Mouse (Mus musculus): ENCODE results near the gene Tap1. TPM values are rescaled to one million over a fixed set of nuclear protein-coding genes. Genes with fewer than 3 reads are reported as not detected.
"Not testable (repeated sequence)": the region's sequence is repeated elsewhere in the genome, so short reads cannot be mapped to it uniquely, and the experiment has no call there.

Tap1 gene
- polyA plus RNA-seq, 1 experiment from 2014 or later: 1.8 TPM

DNA sequence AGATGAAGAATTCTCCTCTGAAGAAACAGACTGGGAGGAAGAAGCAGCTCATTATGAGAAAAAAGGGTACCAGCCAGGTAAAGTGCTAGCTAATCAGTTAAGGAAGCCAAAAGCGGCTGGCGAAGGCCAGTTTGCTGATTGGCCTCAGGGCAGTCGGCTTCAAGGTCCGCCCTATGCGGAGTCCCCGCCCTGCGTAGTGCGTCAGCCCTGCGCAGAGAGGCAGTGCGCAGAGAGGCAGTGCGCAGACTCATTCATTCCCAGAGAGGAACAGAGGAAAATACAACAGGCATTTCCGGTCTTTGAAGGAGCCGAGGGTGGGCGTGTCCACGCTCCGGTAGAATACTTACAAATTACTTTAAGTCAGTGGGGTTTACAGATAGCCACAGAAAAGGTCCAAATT is 33.0 kb downstream of the Tap1 start:
- H3K9ac ChIP-seq (ENCODE audit: low read depth, low read length); H3K36me3 ChIP-seq (ENCODE audit: control insufficient read depth, insufficient read depth, low read length); ATAC-seq (replicated peaks; ENCODE audit: low FRiP score); H3K4me2 ChIP-seq; H3K27ac ChIP-seq (ENCODE audit: low read depth, low read length); H3K4me1 ChIP-seq (replicated peaks; ENCODE audit: control insufficient read depth, insufficient read depth, low read length); H3K9me3 ChIP-seq (ENCODE audit: control insufficient read depth, low read length); H3K27me3 ChIP-seq (replicated peaks; ENCODE audit: control insufficient read depth, insufficient read depth, low read length); H3K4me3 ChIP-seq (ENCODE audit: low read depth, low read length); DNase-seq (ENCODE audit: low spot score): not testable (repeated sequence)
- no CpG with 5 or more reads among the region's 16 CpGs for WGBS

DNA sequence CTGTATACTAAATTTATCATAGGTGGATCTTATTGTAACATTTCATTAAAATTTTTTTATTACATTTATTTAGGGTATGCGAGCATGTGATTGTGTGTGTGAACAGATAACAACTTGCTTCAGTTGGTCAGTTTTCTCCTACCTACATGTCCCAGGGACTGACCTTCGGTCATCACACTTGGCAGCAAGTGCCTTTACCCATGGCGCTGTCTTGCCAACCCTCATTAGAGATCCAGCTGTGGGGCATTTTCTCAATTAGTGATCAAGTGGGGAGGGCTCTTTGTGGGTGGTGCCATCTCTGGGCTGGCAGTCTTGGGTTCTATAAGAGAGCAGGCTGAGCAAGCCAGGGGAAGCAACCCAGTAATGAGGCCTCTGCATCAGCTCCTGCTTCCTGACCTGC is 37.5 kb downstream of the Tap1 start:
- Histone ChIP-seq H3K36me3 (ENCODE audit: control insufficient read depth, insufficient read depth, low read length) (no peaks in the 10 kb centered on the region), H3K4me2 (no peak overlapping the region), H3K9ac (ENCODE audit: low read depth, low read length) (no peak overlapping the region), H3K9me3 (ENCODE audit: control insufficient read depth, low read length) (peaks cover 3% of the 10 kb centered on the region; the same call in 1 of the 2 replicates), H3K4me1 (replicated peaks; ENCODE audit: control insufficient read depth, insufficient read depth, low read length) (no peaks in the 10 kb centered on the region), H3K4me3 (ENCODE audit: low read depth, low read length) (no peak overlapping the region), H3K27me3 (replicated peaks; ENCODE audit: control insufficient read depth, insufficient read depth, low read length) (no peaks in the 10 kb centered on the region), H3K27ac (ENCODE audit: low read depth, low read length) (no peak overlapping the region)
- DNase-seq (ENCODE audit: low spot score): no peak
- ATAC-seq (replicated peaks; ENCODE audit: low FRiP score): no peak
- 85% methylated on average over 3 of the region's 3 CpGs for WGBS

DNA sequence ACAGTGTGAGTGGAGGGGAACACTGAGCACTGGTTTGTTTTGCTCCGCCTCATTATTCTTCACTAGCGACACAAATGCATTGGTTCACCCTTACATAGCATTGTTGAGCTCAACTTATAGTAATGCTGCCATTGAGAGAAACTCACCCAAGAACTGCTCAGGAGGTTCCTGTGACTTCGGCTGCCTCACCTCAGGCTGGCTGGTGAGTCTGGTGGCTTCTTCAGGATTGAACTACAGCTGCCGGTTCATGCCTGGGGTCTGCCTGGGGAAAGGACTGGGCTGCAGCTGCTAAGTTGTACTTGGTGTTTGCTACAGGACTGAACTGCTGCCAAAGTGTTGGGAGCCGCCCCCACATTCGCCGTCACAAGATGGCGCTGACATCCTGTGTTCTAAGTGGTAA is 38.1 kb downstream of the Tap1 start:
- ATAC-seq (replicated peaks; ENCODE audit: low FRiP score): no peak
- no peaks in the 10 kb centered on the region for H3K4me1 ChIP-seq (replicated peaks; ENCODE audit: control insufficient read depth, insufficient read depth, low read length)
- H3K4me3 ChIP-seq (ENCODE audit: low read depth, low read length): no peak overlapping the region
- H3K36me3 ChIP-seq (ENCODE audit: control insufficient read depth, insufficient read depth, low read length): no peaks in the 10 kb centered on the region
- H3K9me3 ChIP-seq (ENCODE audit: control insufficient read depth, low read length): peaks cover 3% of the 10 kb centered on the region; the same call in 1 of the 2 replicates
- H3K4me2 ChIP-seq: no peak overlapping the region
- WGBS: 92% methylated on average over 8 of the region's 8 CpGs
- no peak overlapping the region for H3K9ac ChIP-seq (ENCODE audit: low read depth, low read length)
- H3K27me3 ChIP-seq (replicated peaks; ENCODE audit: control insufficient read depth, insufficient read depth, low read length): no peaks in the 10 kb centered on the region
- H3K27ac ChIP-seq (ENCODE audit: low read depth, low read length): no peak overlapping the region
- no peak for DNase-seq (ENCODE audit: low spot score)

DNA sequence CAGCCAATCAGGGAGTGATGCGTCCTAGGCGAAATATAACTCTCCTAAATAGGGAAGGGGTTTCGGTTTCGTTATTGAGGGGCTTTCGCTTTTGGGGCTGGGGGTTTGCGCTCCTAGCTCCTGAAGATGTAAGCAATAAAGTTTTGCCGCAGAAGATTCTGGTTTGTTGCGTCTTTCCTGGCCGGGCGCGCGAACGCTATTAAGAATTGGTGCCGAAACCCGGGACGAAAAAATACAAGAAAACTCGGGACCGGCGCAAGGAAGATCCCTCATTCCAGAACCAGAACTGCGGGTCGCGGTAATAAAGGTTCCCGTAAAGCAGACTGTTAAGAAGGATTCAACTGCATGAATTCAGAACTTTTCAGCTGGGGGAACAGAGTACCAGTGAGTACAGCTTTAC is 38.6 kb downstream of the Tap1 start:
- not testable (repeated sequence) for H3K4me3 ChIP-seq (ENCODE audit: low read depth, low read length); H3K4me2 ChIP-seq; H3K36me3 ChIP-seq (ENCODE audit: control insufficient read depth, insufficient read depth, low read length); H3K9ac ChIP-seq (ENCODE audit: low read depth, low read length); H3K27ac ChIP-seq (ENCODE audit: low read depth, low read length); H3K4me1 ChIP-seq (replicated peaks; ENCODE audit: control insufficient read depth, insufficient read depth, low read length); DNase-seq (ENCODE audit: low spot score); H3K27me3 ChIP-seq (replicated peaks; ENCODE audit: control insufficient read depth, insufficient read depth, low read length); ATAC-seq (replicated peaks; ENCODE audit: low FRiP score); H3K9me3 ChIP-seq (ENCODE audit: control insufficient read depth, low read length)
- 97% methylated on average over 13 of the region's 23 CpGs for WGBS

DNA sequence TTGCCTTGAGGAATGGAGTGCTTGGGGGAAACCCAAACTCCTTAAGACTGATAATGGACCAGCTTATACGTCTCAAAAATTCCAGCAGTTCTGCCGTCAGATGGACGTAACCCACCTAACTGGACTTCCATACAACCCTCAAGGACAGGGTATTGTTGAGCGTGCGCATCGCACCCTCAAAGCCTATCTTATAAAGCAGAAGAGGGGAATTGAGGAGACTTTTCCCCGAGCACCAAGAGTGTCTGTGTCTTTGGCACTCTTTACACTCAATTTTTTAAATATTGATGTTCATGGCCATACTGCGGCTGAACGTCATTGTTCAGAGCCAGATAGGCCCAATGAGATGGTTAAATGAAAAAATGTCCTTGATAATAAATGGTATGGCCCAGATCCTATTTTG is 43.6 kb downstream of the Tap1 start:
- not testable (repeated sequence) for DNase-seq (ENCODE audit: low spot score); H3K9ac ChIP-seq (ENCODE audit: low read depth, low read length); H3K4me2 ChIP-seq; H3K27ac ChIP-seq (ENCODE audit: low read depth, low read length); H3K4me3 ChIP-seq (ENCODE audit: low read depth, low read length); H3K27me3 ChIP-seq (replicated peaks; ENCODE audit: control insufficient read depth, insufficient read depth, low read length); H3K36me3 ChIP-seq (ENCODE audit: control insufficient read depth, insufficient read depth, low read length); ATAC-seq (replicated peaks; ENCODE audit: low FRiP score); H3K4me1 ChIP-seq (replicated peaks; ENCODE audit: control insufficient read depth, insufficient read depth, low read length); H3K9me3 ChIP-seq (ENCODE audit: control insufficient read depth, low read length)
- WGBS: 88% methylated on average over 6 of the region's 9 CpGs

DNA sequence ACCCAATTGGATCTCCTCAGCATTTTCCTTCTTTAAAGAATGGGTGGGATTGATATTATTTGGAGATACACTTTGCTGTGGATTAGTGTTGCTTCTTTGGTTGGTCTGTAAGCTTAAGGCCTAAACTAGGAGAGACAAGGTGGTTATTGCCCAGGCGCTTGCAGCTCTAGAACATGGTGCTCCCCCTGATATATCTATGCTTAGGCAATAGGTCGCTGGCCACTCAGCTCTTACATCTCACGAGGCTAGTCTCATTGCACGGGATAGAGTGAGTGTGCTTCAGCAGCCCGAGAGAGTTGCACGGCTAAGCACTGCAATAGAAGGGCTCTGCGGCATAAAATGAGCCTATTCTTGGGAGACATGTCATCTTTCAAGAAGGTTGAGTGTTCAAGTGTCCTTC is 44.7 kb downstream of the Tap1 start:
- not testable (repeated sequence) for H3K4me2 ChIP-seq; H3K4me3 ChIP-seq (ENCODE audit: low read depth, low read length); H3K27ac ChIP-seq (ENCODE audit: low read depth, low read length); DNase-seq (ENCODE audit: low spot score); H3K9me3 ChIP-seq (ENCODE audit: control insufficient read depth, low read length); ATAC-seq (replicated peaks; ENCODE audit: low FRiP score); H3K9ac ChIP-seq (ENCODE audit: low read depth, low read length); H3K36me3 ChIP-seq (ENCODE audit: control insufficient read depth, insufficient read depth, low read length); H3K4me1 ChIP-seq (replicated peaks; ENCODE audit: control insufficient read depth, insufficient read depth, low read length); H3K27me3 ChIP-seq (replicated peaks; ENCODE audit: control insufficient read depth, insufficient read depth, low read length)
- 89% methylated on average over 6 of the region's 7 CpGs for WGBS

DNA sequence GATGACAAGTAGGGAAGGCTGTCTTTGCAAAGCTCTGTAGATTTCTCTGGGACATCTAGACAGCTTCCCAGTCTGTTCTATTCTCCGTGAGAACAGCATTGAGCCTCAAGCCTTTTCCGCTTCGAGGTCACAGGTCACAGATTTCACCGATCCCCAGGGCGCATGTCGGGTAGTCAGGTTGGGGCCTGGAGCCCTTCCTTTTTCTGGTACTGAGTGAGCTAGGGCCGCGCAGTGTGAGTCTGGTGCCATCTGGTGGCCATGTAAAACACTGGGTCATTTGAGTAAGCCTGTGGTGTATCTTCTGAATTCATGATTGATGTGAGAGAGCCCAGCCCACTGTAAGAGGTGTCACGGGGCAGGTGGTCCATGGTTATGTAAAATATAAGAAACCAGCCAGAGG is 47.6 kb downstream of the Tap1 start:
- no peaks in the 10 kb centered on the region for H3K9me3 ChIP-seq (ENCODE audit: control insufficient read depth, low read length)
- ATAC-seq (replicated peaks; ENCODE audit: low FRiP score): no peak
- no peak overlapping the region for H3K4me3 ChIP-seq (ENCODE audit: low read depth, low read length)
- DNase-seq (ENCODE audit: low spot score): peak; percentile 48
- no peaks in the 10 kb centered on the region for H3K4me1 ChIP-seq (replicated peaks; ENCODE audit: control insufficient read depth, insufficient read depth, low read length)
- no peak overlapping the region for H3K4me2 ChIP-seq
- H3K36me3 ChIP-seq (ENCODE audit: control insufficient read depth, insufficient read depth, low read length): no peaks in the 10 kb centered on the region
- H3K27ac ChIP-seq (ENCODE audit: low read depth, low read length): no peak overlapping the region
- H3K27me3 ChIP-seq (replicated peaks; ENCODE audit: control insufficient read depth, insufficient read depth, low read length): no peaks in the 10 kb centered on the region
- no peak overlapping the region for H3K9ac ChIP-seq (ENCODE audit: low read depth, low read length)
- WGBS: 44% methylated on average over 9 of the region's 9 CpGs

DNA sequence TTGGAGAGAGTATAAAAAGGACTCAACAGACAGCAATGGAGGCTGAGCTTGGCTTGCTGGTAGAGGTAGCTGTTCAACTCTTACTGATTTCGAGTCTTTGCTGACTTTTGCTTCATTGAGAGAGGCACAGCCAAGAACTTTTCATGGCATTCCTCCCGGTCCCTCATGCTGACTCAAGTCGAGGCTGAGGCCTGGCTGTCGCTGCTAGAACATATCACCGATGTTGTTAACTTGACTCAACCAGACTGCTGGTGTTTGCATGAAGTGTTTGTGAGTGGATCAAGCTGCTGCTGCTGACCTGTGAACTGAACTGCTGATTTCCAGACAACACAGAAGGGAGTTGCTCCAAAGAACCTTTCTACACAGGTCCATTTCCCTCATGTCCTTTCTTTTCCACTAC is 49.3 kb downstream of the Tap1 start:
- Histone ChIP-seq H3K27me3 (replicated peaks; ENCODE audit: control insufficient read depth, insufficient read depth, low read length) (no peaks in the 10 kb centered on the region), H3K4me2 (no peak overlapping the region), H3K9me3 (ENCODE audit: control insufficient read depth, low read length) (no peaks in the 10 kb centered on the region), H3K4me1 (replicated peaks; ENCODE audit: control insufficient read depth, insufficient read depth, low read length) (no peaks in the 10 kb centered on the region), H3K4me3 (ENCODE audit: low read depth, low read length) (no peak overlapping the region), H3K27ac (ENCODE audit: low read depth, low read length) (no peak overlapping the region), H3K9ac (ENCODE audit: low read depth, low read length) (no peak overlapping the region), H3K36me3 (ENCODE audit: control insufficient read depth, insufficient read depth, low read length) (no peaks in the 10 kb centered on the region)
- no peak for DNase-seq (ENCODE audit: low spot score)
- WGBS: 73% methylated on average over 5 of the region's 5 CpGs
- no peak for ATAC-seq (replicated peaks; ENCODE audit: low FRiP score)

DNA sequence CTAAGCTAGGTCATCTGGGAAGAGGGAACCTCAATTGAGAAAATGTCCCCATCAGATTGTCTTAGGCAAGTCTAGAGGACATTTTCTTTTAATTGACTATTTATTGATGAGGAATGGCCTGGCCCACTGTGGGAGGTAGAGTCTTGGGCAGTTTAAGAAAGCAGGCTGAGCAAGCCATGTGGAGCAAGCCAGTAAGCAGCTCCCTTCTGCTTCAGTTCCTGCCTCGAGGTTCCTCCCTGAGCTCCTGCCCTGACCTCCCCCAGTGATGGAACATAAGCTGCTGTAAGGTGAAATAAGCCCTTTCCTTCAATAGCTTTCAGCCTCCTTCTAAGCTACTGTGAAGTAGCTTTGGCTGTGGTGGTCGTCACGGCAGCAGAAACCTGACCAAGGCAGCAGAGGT is 50.4 kb downstream of the Tap1 start:
- WGBS: 80% methylated on average over 3 of the region's 3 CpGs
- no peak overlapping the region for H3K27ac ChIP-seq (ENCODE audit: low read depth, low read length)
- no peak for ATAC-seq (replicated peaks; ENCODE audit: low FRiP score)
- no peaks in the 10 kb centered on the region for H3K4me1 ChIP-seq (replicated peaks; ENCODE audit: control insufficient read depth, insufficient read depth, low read length)
- no peaks in the 10 kb centered on the region for H3K9me3 ChIP-seq (ENCODE audit: control insufficient read depth, low read length)
- H3K9ac ChIP-seq (ENCODE audit: low read depth, low read length): no peak overlapping the region
- no peak overlapping the region for H3K4me2 ChIP-seq
- no peak overlapping the region for H3K4me3 ChIP-seq (ENCODE audit: low read depth, low read length)
- no peaks in the 10 kb centered on the region for H3K36me3 ChIP-seq (ENCODE audit: control insufficient read depth, insufficient read depth, low read length)
- DNase-seq (ENCODE audit: low spot score): no peak
- no peaks in the 10 kb centered on the region for H3K27me3 ChIP-seq (replicated peaks; ENCODE audit: control insufficient read depth, insufficient read depth, low read length)
